Mouse (Mus musculus) kidney, postnatal 25 days (tissue): ENCODE measurements around the gene Kifc3.
A peak's percentile ranks its signal among the peaks of the same experiment; 100 is the strongest.

ENCODE experiments used
- DNase-seq, 2 experiments: peaks; one replicate each; pipeline ENCODE4 v3.0.0; 2021; ENCODE audit warnings: mixed read lengths in 2 of 2

Kifc3 gene

GRCm38 (mm10) chr8:95130966-95131537 is 71.6 kb downstream of the Kifc3 start:
- DNase-seq: peak; percentile 83 to 93

DNA sequence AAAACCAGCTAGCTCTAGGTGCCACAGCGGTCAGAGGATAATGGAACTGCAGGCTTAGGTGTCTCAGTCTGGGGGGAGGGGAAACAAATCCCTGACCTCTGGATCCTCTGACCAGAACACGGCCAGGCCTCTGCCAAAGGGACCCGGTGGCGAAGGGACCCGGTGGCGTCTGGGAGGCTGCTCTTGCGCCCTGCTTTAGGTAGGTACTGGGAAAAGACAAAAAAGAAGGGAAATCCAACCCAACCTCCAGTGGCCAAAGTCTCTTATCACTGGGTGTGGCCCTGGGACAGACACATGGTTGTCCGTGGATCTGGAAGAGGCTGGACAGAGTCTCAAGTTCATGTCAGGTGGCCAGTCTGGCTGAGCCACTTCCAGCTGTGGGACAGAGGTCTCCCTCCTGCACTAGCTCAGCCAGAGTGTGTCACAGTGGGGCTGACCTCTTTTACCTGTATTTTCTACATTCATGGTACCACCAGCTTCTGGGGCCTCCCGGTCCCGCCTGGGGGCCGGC is 73.8 kb downstream of the Kifc3 start:
- DNase-seq: peak; percentile 22 to 62

DNA sequence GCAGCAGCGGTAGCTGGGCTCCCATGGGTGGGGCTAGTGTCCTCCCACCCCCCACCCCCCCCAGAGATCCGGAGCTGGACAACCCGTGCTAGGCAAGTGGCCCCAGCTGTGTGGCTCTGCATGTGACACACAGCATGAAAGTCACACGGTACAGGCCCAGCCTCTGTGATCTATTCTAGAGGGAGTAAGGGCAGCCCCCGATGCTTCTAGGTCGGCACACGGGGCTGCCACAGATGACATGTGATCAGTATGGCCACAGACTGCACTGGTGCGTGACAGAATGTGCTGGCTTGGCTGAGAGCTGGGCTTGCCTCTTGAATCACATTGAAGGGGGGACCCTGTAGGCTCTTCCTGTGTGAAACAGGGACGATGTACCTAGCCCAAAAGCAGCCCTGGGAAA is 75.0 kb downstream of the Kifc3 start:
- peak; percentile 22 to 66 for DNase-seq

DNA sequence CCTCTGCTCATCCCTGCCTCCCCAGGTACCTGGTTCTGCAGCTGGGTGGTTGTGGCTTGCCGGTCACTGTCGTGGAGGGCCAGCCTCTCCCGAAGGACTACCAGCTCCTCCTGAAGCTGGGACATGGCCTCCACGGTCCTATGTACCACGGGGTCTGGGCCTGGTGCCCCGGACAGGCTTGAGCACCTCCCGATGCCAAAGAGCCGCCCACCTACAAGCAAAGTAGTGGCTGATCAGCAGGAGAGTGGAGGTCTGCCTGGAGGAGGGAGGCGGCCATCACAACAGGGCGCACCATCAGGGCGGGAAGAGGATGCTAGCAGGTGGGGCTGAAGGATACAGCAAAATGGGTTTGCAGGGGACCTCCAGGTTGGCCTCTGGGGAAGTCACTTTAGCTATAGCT is 76.1 kb downstream of the Kifc3 start:
- no peak for DNase-seq

DNA sequence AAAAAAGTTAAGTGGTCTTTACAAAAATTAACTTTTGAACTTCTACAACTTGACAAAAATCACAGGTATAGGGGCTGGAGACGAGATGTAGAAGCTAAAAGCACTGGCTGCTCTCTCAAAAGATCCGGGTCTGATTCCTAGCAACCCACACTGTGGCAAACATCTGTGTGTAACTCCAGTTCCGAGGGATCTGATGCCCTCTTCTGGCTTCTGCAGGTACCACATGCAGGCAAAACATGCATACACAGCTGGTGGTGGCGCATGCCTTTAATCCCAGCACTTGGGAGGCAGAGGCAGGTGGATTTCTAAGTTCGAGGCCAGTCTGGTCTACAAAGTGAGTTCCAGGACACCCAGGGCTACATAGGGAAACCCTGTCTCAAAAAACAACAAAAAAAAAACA is 79.2 kb downstream of the Kifc3 start:
- peak in 1 of 2 experiments; percentile 48 for DNase-seq

DNA sequence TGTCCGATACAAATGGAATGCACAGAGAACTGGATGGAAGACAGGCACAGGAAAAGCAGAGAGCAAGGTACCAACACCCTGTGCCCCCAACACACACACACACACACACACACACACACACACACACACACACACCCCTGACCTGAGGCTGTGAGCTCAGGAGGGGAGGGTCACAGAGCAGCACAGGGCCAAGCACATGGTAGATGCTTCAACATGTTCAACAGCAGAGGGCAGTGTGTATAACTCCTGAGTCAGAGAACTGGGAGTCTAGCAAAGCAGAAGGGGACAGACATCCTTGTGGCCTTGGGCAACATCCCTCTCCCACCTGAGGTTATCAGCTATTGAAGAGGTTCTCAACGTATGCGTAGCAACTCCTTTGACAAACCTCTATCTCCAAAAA is 88.9 kb downstream of the Kifc3 start:
- peak; percentile 46 to 52 for DNase-seq

GRCm38 (mm10) chr8:95113108-95113507 is 89.5 kb downstream of the Kifc3 start:
- no peak for DNase-seq

DNA sequence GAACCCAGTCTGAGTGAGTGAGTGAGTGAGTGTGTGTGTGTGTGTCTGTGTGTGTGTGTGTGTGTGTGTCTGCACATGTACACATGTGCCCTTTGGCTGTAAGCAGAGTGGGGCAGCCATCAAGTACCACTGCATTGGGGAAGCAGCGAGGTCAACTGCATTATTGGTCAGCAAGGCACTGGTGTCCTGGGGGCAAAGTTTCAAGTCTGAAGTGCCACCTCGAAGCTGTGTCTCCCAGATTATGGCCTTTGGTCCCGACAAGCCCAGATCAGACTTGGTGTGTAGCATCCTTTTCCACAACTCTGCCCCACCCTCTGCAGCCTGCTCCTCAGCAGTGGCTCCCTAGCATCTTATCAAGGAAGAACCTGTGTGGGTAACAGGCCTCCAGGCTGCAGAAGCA is 90.0 kb downstream of the Kifc3 start:
- DNase-seq: peak in 1 of 2 experiments; percentile 46

DNA sequence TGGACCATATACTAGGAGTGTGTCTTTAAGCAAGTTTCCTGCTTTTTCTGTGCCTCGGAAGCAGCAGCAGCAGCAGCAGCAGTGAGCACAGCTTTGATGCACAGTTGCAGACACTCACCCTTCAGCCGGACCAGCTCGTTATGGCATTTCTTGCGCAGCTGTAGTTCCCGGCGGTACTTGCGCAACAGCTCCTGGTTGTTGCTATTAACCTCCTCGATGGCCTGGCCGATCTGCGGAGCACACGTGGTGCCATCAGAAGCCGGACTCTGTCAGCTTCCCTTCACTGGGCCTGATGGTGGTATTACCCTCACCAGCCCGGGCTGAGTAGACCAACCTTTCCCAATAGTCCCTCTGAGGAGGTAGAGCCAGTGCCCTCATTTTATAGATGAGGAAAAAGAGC is 95.3 kb downstream of the Kifc3 start:
- no peak for DNase-seq

GRCm38 (mm10) chr8:95101972-95102371 is 100.6 kb downstream of the Kifc3 start:
- no peak for DNase-seq

DNA sequence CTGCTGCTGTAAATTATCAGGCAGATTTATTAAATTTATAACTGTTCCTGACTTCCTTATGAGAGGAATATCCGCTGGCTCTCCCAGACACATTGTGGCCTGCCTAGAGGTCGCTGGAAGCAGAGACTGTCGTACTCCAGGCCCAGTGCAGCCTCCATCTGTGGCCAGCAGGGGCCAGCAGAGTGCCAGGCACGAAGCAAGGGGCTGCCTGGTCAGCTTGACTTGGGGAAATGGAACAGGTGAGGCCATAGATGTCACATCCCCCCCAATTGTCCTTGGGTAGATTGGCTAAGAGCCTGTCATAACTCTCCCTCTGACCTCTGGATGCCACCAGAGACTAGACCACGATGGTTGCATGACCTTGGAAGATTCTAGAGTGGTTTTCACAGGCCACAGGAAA is 103.6 kb downstream of the Kifc3 start:
- peak; percentile 80 to 85 for DNase-seq

- DNase-seq: peak; percentile 83 to 86
Measured at GRCm38 (mm10) chr8:95093574-95093973, 109.0 kb downstream of the Kifc3 start.

GRCm38 (mm10) chr8:95085432-95086141 is 117.0 kb downstream of the Kifc3 start:
- no peak for DNase-seq

- no peak for DNase-seq
Measured at GRCm38 (mm10) chr8:95084744-95085431, 117.7 kb downstream of the Kifc3 start.

- no peak for DNase-seq
Measured at GRCm38 (mm10) chr8:95084261-95084660, 118.4 kb downstream of the Kifc3 start.

DNA sequence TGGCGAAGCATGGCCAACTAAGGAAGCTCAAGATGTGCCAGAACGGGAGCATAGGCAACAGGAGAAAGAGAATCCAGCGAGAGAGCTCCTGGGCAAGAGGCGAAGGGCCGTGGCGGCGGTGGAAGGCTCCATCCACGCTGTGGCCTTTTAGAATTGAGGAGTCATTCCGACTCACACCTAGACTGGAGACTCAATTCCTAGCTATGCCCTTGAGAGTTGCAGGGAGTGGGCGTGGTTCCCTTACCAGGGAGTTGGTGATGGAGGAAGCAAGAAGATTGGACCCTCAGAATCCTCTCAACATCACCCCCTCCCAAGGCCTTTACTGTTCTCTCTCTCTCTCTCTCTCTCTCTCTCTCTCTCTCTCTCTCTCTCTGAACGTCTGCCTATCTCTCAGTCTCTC is 121.0 kb downstream of the Kifc3 start:
- DNase-seq: no peak

- DNase-seq: peak; percentile 99
Measured at GRCm38 (mm10) chr8:95080381-95081341, 122.0 kb downstream of the Kifc3 start, which contains the start of gene Katnb1. TSS of gene Katnb1 (plus strand) at chr8:95081186.

DNA sequence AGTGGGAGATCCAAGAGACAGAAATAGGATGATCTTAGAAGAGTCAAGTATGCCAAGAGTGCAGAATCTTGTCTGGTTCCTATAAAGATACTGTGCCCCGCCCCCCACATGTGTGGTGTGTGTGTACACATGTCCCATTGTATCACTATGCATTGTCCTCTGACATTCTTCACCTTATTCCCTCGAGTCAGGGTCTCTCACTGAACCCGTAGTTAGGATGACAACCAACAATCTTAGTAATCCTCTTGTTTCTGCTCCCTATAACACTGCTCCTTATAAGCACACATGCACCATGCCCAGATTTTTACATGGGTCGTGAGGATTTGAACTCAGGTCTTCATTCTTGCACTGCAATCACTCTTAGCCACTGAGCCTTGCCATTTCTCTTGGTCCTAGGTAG is 123.3 kb downstream of the Kifc3 start:
- DNase-seq: no peak

- no peak for DNase-seq
Measured at GRCm38 (mm10) chr8:95078055-95078454, 124.6 kb downstream of the Kifc3 start.

GRCm38 (mm10) chr8:95076151-95076550 is 126.5 kb downstream of the Kifc3 start:
- no peak for DNase-seq

- DNase-seq: no peak
Measured at GRCm38 (mm10) chr8:95075504-95075903, 127.1 kb downstream of the Kifc3 start.

GRCm38 (mm10) chr8:95067582-95067981 is 135.0 kb downstream of the Kifc3 start:
- DNase-seq: peak; percentile 79 to 89

GRCm38 (mm10) chr8:95064531-95064930 is 138.1 kb downstream of the Kifc3 start:
- no peak for DNase-seq
